Mouse (Mus musculus) G1E (cell line): ENCODE results near the gene Gng7. TPM values are rescaled to one million over a fixed set of nuclear protein-coding genes. Genes with fewer than 3 reads are reported as not detected.
A peak's percentile ranks its signal among the peaks of the same experiment; 100 is the strongest.

Source experiments
- ATAC-seq: 2 replicates; pipeline ENCODE4 v1.8.0; 2016; ENCODE audit warnings: mild to moderate bottlenecking; ENCODE audit not compliant: insufficient number of reproducible peaks, poor library complexity, low FRiP score, severe bottlenecking; ENCODE audit errors: extremely low read depth
- DNase-seq: peaks from one replicate; pipeline ENCODE4 v3.0.0; 2012; ENCODE audit warnings: low spot score
- H3K27me3 ChIP-seq: 2 replicates; pipeline ENCODE4 v1.6.1; 2012; ENCODE audit warnings: mild to moderate bottlenecking, low read length, inconsistent platforms; ENCODE audit not compliant: insufficient read depth
- H3K36me3 ChIP-seq: replicated peaks from 2 replicates; pipeline ENCODE3; 2012; ENCODE audit warnings: mild to moderate bottlenecking, inconsistent platforms
- H3K4me1 ChIP-seq: 2 replicates; pipeline ENCODE4 v1.6.1; 2012; ENCODE audit warnings: low read depth, low read length, inconsistent platforms, mixed read lengths; ENCODE audit not compliant: insufficient read depth
- H3K4me3 ChIP-seq: 2 replicates; pipeline ENCODE4 v1.5.1; 2012; ENCODE audit warnings: low read depth, mild to moderate bottlenecking, inconsistent platforms, low read length, moderate library complexity, mixed read lengths
- H3K9me3 ChIP-seq: replicated peaks from 2 replicates; pipeline ENCODE4 v1.6.1; 2012; ENCODE audit warnings: inconsistent platforms
- CTCF ChIP-seq: IDR thresholded peaks from 2 replicates; pipeline ENCODE4 v1.5.1; 2012; ENCODE audit warnings: low read depth, low read length, inconsistent platforms, mixed read lengths
- GATA1 ChIP-seq: IDR thresholded peaks from 2 replicates; pipeline ENCODE4 v1.6.1; 2012; ENCODE audit warnings: borderline replicate concordance, low read length, inconsistent platforms, mixed read lengths
- GATA2 ChIP-seq: IDR thresholded peaks from 2 replicates; pipeline ENCODE4 v1.6.1; 2012; ENCODE audit warnings: low read depth, low read length, inconsistent platforms, borderline replicate concordance
- POLR2AphosphoS5 ChIP-seq: IDR thresholded peaks from 2 replicates; pipeline ENCODE4 v1.6.1; 2012; ENCODE audit warnings: low read depth, low read length, inconsistent platforms; ENCODE audit not compliant: insufficient replicate concordance
- TAL1 ChIP-seq: conservative IDR thresholded peaks from 2 replicates; pipeline ENCODE4 v1.6.1; 2012; ENCODE audit warnings: low read depth, low read length, inconsistent platforms, mixed read lengths
- polyA plus RNA-seq: library from polyadenylated mRNA; stranded (reverse); fragments of >175 nt; gene quantifications from 2 replicates; pipeline ENCODE4 v1.2.3, GENCODE M21; 2012
- total RNA-seq, 2 experiments: library from RNA; stranded (forward) in 1 of 2; stranded (reverse) in 1 of 2; fragments of 200-1000 nt in 1 of 2; fragments of >200 nt in 1 of 2; fragmentation: Nextera tagmentation in 1 of 2; gene quantifications; 2 replicates each; pipeline ENCODE4 v1.2.3; 2014 to 2017

Gng7 gene
- total and polyA plus RNA-seq, 3 experiments, result 0.33 to 0.90 (median 0.65) TPM

- H3K9me3 ChIP-seq, result no peaks in the 10 kb centered on the region
- H3K4me1 ChIP-seq, result peaks cover 43% of the 10 kb centered on the region
- peaks cover 77% of the 10 kb centered on the region for H3K27me3 ChIP-seq
- no peaks in the 10 kb centered on the region for H3K36me3 ChIP-seq
- DNase-seq (no peak), ATAC-seq (no peak)
- no peak overlapping the region for H3K4me3 ChIP-seq
- TF ChIP-seq POLR2AphosphoS5 (no peak), CTCF (no peak), GATA1 (no peak), TAL1 (no peak), GATA2 (no peak)
Observed at GRCm38 (mm10) chr10:80940988-80941347, 73.8 kb downstream of the Gng7 start.

- TF ChIP-seq GATA2, result no peak
- no peak for TF ChIP-seq TAL1
- DNase-seq (no peak), ATAC-seq (no peak)
- H3K4me1 ChIP-seq, result peaks cover 45% of the 10 kb centered on the region
- no peaks in the 10 kb centered on the region for H3K9me3 ChIP-seq
- no peaks in the 10 kb centered on the region for H3K36me3 ChIP-seq
- peaks cover 80% of the 10 kb centered on the region for H3K27me3 ChIP-seq
- H3K4me3 ChIP-seq, result no peak overlapping the region
Observed at GRCm38 (mm10) chr10:80940320-80940987, 74.3 kb downstream of the Gng7 start.

- DNase-seq, result peak; percentile 72
- peaks cover 47% of the 10 kb centered on the region for H3K4me1 ChIP-seq
Observed at GRCm38 (mm10) chr10:80939671-80940070, 75.1 kb downstream of the Gng7 start.

GRCm38 (mm10) chr10:80938831-80939550 lies 75.8 kb downstream of the Gng7 start:
- H3K36me3 ChIP-seq, result no peaks in the 10 kb centered on the region
- DNase-seq (peak; percentile 52), ATAC-seq (no peak)
- peaks cover 87% of the 10 kb centered on the region for H3K27me3 ChIP-seq
- no peaks in the 10 kb centered on the region for H3K9me3 ChIP-seq
- peak overlapping the region; percentile 70; the same call in 1 of the 2 replicates for H3K4me3 ChIP-seq
- H3K4me1 ChIP-seq, result peaks cover 53% of the 10 kb centered on the region
- TF ChIP-seq POLR2AphosphoS5, result no peak
- TF ChIP-seq TAL1, result no peak

More at GRCm38 (mm10) chr10:80939671-80940070, 75.1 kb downstream of the Gng7 start:
- Histone ChIP-seq H3K36me3 (no peaks in the 10 kb centered on the region), H3K4me3 (peak overlapping the region; percentile 70), H3K27me3 (peaks cover 80% of the 10 kb centered on the region), H3K9me3 (no peaks in the 10 kb centered on the region)
- no peak for TF ChIP-seq POLR2AphosphoS5
- no peak for TF ChIP-seq CTCF
- TF ChIP-seq GATA1, result no peak
- TF ChIP-seq TAL1, result no peak
- no peak for TF ChIP-seq GATA2
- peak; percentile 40; the same call in 1 of the 2 replicates for ATAC-seq

GRCm38 (mm10) chr10:80937646-80938045 lies 77.1 kb downstream of the Gng7 start:
- DNase-seq, result no peak
- H3K4me1 ChIP-seq, result peaks cover 67% of the 10 kb centered on the region

GRCm38 (mm10) chr10:80936810-80937164 lies 78.0 kb downstream of the Gng7 start:
- DNase-seq (no peak), ATAC-seq (no peak)
- TF ChIP-seq GATA2, result no peak
- TF ChIP-seq POLR2AphosphoS5, result no peak
- no peak for TF ChIP-seq GATA1
- no peak for TF ChIP-seq TAL1
- no peak for TF ChIP-seq CTCF
- H3K27me3 ChIP-seq, result peaks cover 95% of the 10 kb centered on the region
- no peaks in the 10 kb centered on the region for H3K36me3 ChIP-seq
- no peaks in the 10 kb centered on the region for H3K9me3 ChIP-seq
- H3K4me3 ChIP-seq, result no peak overlapping the region; the same call in 1 of the 2 replicates
- peaks cover 76% of the 10 kb centered on the region for H3K4me1 ChIP-seq

More at GRCm38 (mm10) chr10:80937646-80938045, 77.1 kb downstream of the Gng7 start:
- TF ChIP-seq GATA1 (no peak), GATA2 (no peak), POLR2AphosphoS5 (no peak), TAL1 (no peak), CTCF (no peak)
- Histone ChIP-seq H3K4me3 (0 out of 2 replicates have a peak overlapping the region, but pooled peaks have one; percentile 10), H3K9me3 (no peaks in the 10 kb centered on the region), H3K27me3 (peaks cover 90% of the 10 kb centered on the region), H3K36me3 (no peaks in the 10 kb centered on the region)
- ATAC-seq, result no peak
